Mouse (Mus musculus): Measurements from ENCODE around the gene Kif20b. TPM values are rescaled to one million over a fixed set of nuclear protein-coding genes. Genes with fewer than 3 reads are reported as not detected.

Gene Kif20b
- polyA plus RNA-seq, 1 experiment = 1.7 TPM

DNA sequence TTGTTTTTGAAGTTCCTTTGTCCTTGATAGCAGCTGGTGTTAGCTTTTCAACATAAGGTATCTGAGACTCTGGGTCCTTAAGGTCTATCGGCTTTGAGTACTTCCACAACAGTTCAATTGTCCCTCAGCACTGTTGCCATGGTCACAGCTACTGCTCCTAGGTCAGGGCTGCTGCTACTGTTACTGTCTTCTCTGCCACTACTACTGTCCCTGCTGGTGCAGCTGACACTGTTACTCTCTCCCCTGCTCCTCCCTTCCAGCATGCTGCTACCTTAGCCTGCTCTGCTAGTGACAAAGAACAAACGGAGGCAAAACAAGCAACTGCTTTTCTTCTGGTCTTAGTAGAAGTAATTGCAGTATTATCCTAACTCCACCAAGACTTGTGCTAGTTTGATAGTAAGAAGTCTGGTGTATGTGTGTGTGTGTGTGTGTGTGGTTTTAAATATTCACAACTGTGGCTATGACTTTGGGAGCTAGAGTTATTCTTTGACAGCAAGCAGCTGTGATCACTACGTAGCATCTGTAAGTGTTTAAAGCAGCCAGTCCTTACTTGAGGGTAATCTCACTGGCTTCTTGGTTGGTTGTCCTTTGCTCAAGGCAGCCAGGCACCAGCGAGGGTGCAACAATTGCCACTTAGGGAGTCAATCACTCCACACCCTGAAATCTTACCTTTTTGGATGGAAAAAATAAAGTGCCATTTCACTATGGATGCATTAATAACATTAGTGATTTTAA is 95.5 kb downstream of the Kif20b start:
- Histone ChIP-seq H3K4me3 (ENCODE audit: control insufficient read depth, insufficient read depth, low read length) (no peak overlapping the region), H3K36me3 (ENCODE audit: control insufficient read depth, insufficient read depth, low read length) (no peaks in the 10 kb centered on the region), H3K4me1 (replicated peaks; ENCODE audit: control insufficient read depth, insufficient read depth, low read length) (no peaks in the 10 kb centered on the region), H3K27me3 (ENCODE audit: control insufficient read depth, insufficient read depth, low read length) (no peaks in the 10 kb centered on the region), H3K27ac (ENCODE audit: control insufficient read depth, insufficient read depth, low read length) (no peak overlapping the region)
- TF ChIP-seq POLR2A (IDR thresholded peaks at IDR 0.05; ENCODE audit: control insufficient read depth, extremely low read depth, insufficient read depth, low read length, poor library complexity) (no peak), CTCF (IDR thresholded peaks at IDR 0.05; ENCODE audit: borderline replicate concordance, control insufficient read depth, extremely low read depth, insufficient read depth, low read length, poor library complexity) (no peak)
- no peak for DNase-seq
- 84% methylated on average over 4 of the region's 4 CpGs for WGBS

DNA sequence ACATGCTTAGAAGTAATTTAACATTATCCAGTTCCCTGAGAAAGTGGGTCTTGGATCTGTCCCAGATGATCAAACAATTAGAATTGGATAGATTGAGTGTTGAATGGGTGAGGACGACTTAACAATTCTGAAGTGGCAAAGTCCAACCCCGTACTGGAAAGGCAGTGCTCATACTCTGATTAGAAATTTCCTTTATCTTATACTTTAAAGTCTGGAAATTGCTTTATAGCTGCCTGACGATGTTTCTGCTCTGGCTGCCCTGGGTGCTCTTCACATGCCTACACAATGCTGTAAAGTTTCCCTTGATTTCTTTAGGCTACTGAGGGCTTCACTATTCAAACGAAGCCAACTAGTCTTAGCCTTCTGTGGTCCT is 96.0 kb downstream of the Kif20b start:
- WGBS = 51% methylated on average over 4 of the region's 4 CpGs
- TF ChIP-seq POLR2A (IDR thresholded peaks at IDR 0.05; ENCODE audit: control insufficient read depth, extremely low read depth, insufficient read depth, low read length, poor library complexity) = no peak
- no peak for TF ChIP-seq CTCF (IDR thresholded peaks at IDR 0.05; ENCODE audit: borderline replicate concordance, control insufficient read depth, extremely low read depth, insufficient read depth, low read length, poor library complexity)
- DNase-seq = no peak
- Histone ChIP-seq H3K4me3 (ENCODE audit: control insufficient read depth, insufficient read depth, low read length) (no peak overlapping the region), H3K27me3 (ENCODE audit: control insufficient read depth, insufficient read depth, low read length) (no peaks in the 10 kb centered on the region), H3K27ac (ENCODE audit: control insufficient read depth, insufficient read depth, low read length) (no peak overlapping the region), H3K36me3 (ENCODE audit: control insufficient read depth, insufficient read depth, low read length) (no peaks in the 10 kb centered on the region), H3K4me1 (replicated peaks; ENCODE audit: control insufficient read depth, insufficient read depth, low read length) (no peaks in the 10 kb centered on the region)

Other genes with a start within 250 kb of the Kif20b start
- 0.28 and 0.44 TPM in 2 replicates for gene Slc16a12, start 175.1 kb upstream of the Kif20b start, polyA plus RNA-seq (2012; rRNA removed)
- 0.92 and 1.6 TPM in 2 replicates for gene Pank1, start 42.9 kb upstream of the Kif20b start, polyA plus RNA-seq (2012; rRNA removed)

Measured in thymus, adult 2 months (tissue).